Mouse (Mus musculus) heart, embryonic 14.5 days (tissue): Measurements from ENCODE around the gene Gm5565. TPM values are rescaled to one million over a fixed set of nuclear protein-coding genes. Genes with fewer than 3 reads are reported as not detected.

ENCODE experiments used
- ATAC-seq: fragments of 200-750 bp; cut with Nextera tagmentation; 2 replicates; pipeline ENCODE4 v1.8.0; 2017; ENCODE audit warnings: low read depth, moderate TSS enrichment; ENCODE audit not compliant: insufficient number of reproducible peaks, insufficient read depth, low FRiP score
- H3K27ac ChIP-seq, 2 experiments: fragments of 200-500 bp in 1 of 2; fragments of 300-500 bp in 1 of 2; sonication (generic) in 1 of 2; replicated peaks in 1 of 2; 2 replicates each; pipeline ENCODE4 v1.5.1; 2012 to 2014; ENCODE audit warnings: low read depth in 2 of 2, low read length in 2 of 2, control low read depth in 1 of 2, mild to moderate bottlenecking in 1 of 2, mixed read lengths in 1 of 2; ENCODE audit not compliant: control insufficient read depth in 1 of 2, insufficient read depth in 1 of 2
- H3K27me3 ChIP-seq: fragments of 300-500 bp; sonication (generic); 2 replicates; pipeline ENCODE4 v1.6.1; 2014; ENCODE audit warnings: mild to moderate bottlenecking, low read length, control low read depth; ENCODE audit not compliant: control insufficient read depth, insufficient read depth
- H3K36me3 ChIP-seq: fragments of 300-500 bp; sonication (generic); 2 replicates; pipeline ENCODE4 v1.6.1; 2014; ENCODE audit warnings: mild to moderate bottlenecking, control low read depth, low read length, mixed read lengths; ENCODE audit not compliant: control insufficient read depth, insufficient read depth
- H3K4me1 ChIP-seq, 2 experiments: fragments of 200-500 bp in 1 of 2; fragments of 300-500 bp in 1 of 2; sonication (generic) in 1 of 2; 2 replicates each; pipeline ENCODE4 v1.6.1; 2012 to 2014; ENCODE audit warnings: low read length in 2 of 2, control low read depth in 1 of 2, mixed read lengths in 1 of 2; ENCODE audit not compliant: control insufficient read depth in 2 of 2, insufficient read depth in 2 of 2
- H3K4me2 ChIP-seq: fragments of 300-500 bp; sonication (generic); 2 replicates; pipeline ENCODE4 v1.6.1; 2014; ENCODE audit warnings: mild to moderate bottlenecking, low read length
- H3K4me3 ChIP-seq, 2 experiments: fragments of 200-500 bp in 1 of 2; fragments of 300-500 bp in 1 of 2; sonication (generic) in 1 of 2; 2 replicates each; pipeline ENCODE4 v1.5.1; 2012 to 2014; ENCODE audit warnings: low read length in 2 of 2, mild to moderate bottlenecking in 2 of 2, control low read depth in 1 of 2, low read depth in 1 of 2, moderate library complexity in 1 of 2; ENCODE audit not compliant: control insufficient read depth in 1 of 2, insufficient read depth in 1 of 2
- H3K9ac ChIP-seq: fragments of 300-500 bp; sonication (generic); 2 replicates; pipeline ENCODE4 v1.6.1; 2014; ENCODE audit warnings: mild to moderate bottlenecking, low read length
- H3K9me3 ChIP-seq: fragments of 300-500 bp; sonication (generic); 2 replicates; pipeline ENCODE4 v1.6.1; 2016; ENCODE audit warnings: low read length, control low read depth; ENCODE audit not compliant: control insufficient read depth
- WGBS: fragments of 180-500 bp; shearing (Covaris S2); extraction: QIAGEN DNeasy Blood & Tissue Kit; methylation state at CpG from one replicate; pipeline ENCODE4 v1.1.7; 2014; 5-methylcytosine and 5-hydroxymethylcytosine counted together
- polyA plus RNA-seq: library from polyadenylated mRNA; unstranded; fragments of >200 nt; fragmentation: Nextera tagmentation; extraction: Ambion mirVana; gene quantifications from 2 replicates; pipeline ENCODE4 v1.2.1, GENCODE M21; 2014

The Gm5565 gene
- polyA plus RNA-seq, 1 experiment from 2014 or later: not detected

DNA sequence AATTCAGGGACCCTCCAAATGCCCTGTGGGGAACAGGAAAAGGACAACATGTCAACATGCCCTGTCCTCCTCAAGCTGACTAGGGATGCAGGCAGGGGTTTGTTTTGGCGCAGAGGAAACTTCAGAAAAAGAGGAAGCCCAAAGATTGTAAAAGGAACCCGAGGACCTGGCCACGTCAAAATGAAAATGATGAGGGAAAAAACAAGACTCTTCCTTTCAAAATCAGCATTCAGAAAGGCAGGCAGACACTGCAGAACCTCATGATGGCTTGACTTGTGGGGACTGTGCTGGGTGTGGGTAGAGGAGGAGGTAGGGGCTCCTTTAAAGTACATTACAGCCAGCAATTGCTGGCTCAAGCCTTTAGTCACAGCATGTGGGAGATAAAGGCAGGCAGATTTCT lies 9.9 kb downstream of the Gm5565 start:
- H3K27me3 ChIP-seq: no peaks in the 10 kb centered on the region
- no peak for ATAC-seq
- H3K4me2 ChIP-seq: no peak overlapping the region
- no peak overlapping the region for H3K27ac ChIP-seq
- H3K36me3 ChIP-seq: no peaks in the 10 kb centered on the region
- H3K4me1 ChIP-seq: no peaks in the 10 kb centered on the region
- 61% methylated on average over 3 of the region's 3 CpGs for WGBS
- H3K9ac ChIP-seq: no peak overlapping the region
- H3K4me3 ChIP-seq: no peak overlapping the region
- 0 out of 2 replicates have a peak, but pooled peaks cover 4% of the 10 kb centered on the region for H3K9me3 ChIP-seq

DNA sequence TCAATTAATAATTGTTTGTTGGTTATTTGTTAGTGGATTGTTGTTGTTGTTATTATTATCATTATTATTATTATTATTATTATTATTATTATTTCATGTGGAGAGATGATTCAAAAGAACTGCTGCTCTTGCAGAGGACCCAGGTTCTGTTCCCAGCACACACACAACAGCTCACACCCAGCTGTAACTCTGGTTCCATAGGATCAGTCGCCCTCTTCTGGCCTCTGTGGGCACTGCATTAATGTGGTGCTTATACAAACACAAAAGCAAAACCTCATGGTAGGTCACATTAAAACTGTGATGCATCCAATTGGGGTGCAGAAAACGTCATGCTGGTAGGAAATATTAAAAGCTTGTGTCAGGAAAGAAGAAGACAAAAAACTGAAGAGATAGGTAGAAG lies 12.4 kb downstream of the Gm5565 start:
- Histone ChIP-seq H3K4me3 (no peak overlapping the region), H3K27ac (no peak overlapping the region), H3K36me3 (no peaks in the 10 kb centered on the region), H3K4me2 (no peak overlapping the region), H3K9me3 (0 out of 2 replicates have a peak, but pooled peaks cover 4% of the 10 kb centered on the region), H3K4me1 (no peaks in the 10 kb centered on the region), H3K9ac (no peak overlapping the region), H3K27me3 (no peaks in the 10 kb centered on the region)
- ATAC-seq: no peak
- WGBS: 32% methylated on average over 2 of the region's 2 CpGs

Other genes starting within 250 kb of the Gm5565 start
- gene Cyp3a25, start 150.9 kb downstream of the Gm5565 start, polyA plus RNA-seq: not detected in 2 replicates
- gene Cyp3a59, start 81.3 kb downstream of the Gm5565 start, polyA plus RNA-seq: not detected in 2 replicates
- gene Gm6309, start 10.2 kb upstream of the Gm5565 start, polyA plus RNA-seq: not detected in 2 replicates
- not detected in 2 replicates for gene 1700001J03Rik, start 24.8 kb upstream of the Gm5565 start, polyA plus RNA-seq
- 39.0 and 39.4 TPM in 2 replicates for gene Rnf6, start 61.0 kb upstream of the Gm5565 start, polyA plus RNA-seq
- gene Cdk8, start 70.7 kb upstream of the Gm5565 start, polyA plus RNA-seq: 16.7 and 17.1 TPM in 2 replicates
- gene Wasf3, start 224.4 kb upstream of the Gm5565 start, polyA plus RNA-seq: 0.07 and 0.24 TPM in 2 replicates